Mouse (Mus musculus): ENCODE results near the gene Nalcn.
"Not testable (repeated sequence)": the region's sequence is repeated elsewhere in the genome, so short reads cannot be mapped to it uniquely, and the experiment has no call there.

Gene Nalcn

GRCm38 (mm10) chr14:123626501-123627179, at the start of gene Nalcn:
Gene Nalcn, minus strand, starts transcription at chr14:123627144.
- no peak for DNase-seq (ENCODE audit: low spot score in 2 of 2)

- DNase-seq (ENCODE audit: low spot score in 2 of 2): not testable (repeated sequence)
These were observed 44.1 kb upstream of the Nalcn start for GRCm38 (mm10) chr14:123671076-123671475.

DNA sequence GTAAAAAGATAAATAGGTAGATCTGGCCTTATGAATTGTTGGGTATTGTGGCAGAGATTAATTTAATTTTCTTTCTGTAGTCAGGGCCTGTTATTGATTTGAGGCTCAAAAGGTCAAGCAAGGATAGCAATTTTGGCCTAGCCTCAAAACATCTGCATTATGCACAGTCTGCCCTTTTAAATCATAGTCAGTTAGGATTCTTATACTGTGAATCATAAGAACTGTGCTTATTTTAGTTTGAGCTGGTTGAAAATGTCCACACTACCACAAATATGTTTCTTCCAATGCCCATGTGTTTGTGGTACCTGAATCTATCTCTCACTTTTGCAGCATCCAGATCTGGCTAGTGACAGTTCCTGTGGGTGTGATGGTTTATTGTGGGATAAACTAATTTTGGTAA, 37.5 kb upstream of the Nalcn start:
- DNase-seq (ENCODE audit: low spot score in 2 of 2): no peak

GRCm38 (mm10) chr14:123663206-123663605, 36.3 kb upstream of the Nalcn start:
- DNase-seq (ENCODE audit: low spot score in 2 of 2): no peak

GRCm38 (mm10) chr14:123662386-123662785, 35.4 kb upstream of the Nalcn start:
- no peak for DNase-seq (ENCODE audit: low spot score in 2 of 2)

DNA sequence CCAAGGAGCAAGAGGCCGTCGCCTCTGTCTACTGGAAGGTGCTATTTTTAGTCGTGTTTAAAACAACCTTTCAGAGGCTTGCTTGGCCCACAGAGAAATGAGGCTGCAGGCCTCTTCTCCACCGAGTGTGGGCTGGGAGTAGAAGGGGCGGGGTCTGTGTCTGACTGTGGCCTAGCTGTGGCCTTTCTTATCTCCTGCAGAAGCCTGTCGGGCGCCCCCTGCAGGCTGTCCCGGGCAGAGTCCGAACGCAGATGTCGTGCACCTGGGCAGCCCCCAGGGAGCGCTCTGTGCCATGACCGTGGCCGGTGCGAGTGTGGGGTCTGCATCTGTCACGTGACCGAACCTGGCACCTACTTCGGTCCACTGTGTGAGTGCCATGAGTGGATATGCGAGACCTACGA, 34.1 kb upstream of the Nalcn start:
- no peak for DNase-seq (ENCODE audit: low spot score in 2 of 2)

- no peak for DNase-seq (ENCODE audit: low spot score in 2 of 2)
These were observed 33.0 kb upstream of the Nalcn start, which contains the start of gene Itgbl1 for GRCm38 (mm10) chr14:123659921-123660385. Gene Itgbl1, plus strand, starts transcription at chr14:123659971.

DNA sequence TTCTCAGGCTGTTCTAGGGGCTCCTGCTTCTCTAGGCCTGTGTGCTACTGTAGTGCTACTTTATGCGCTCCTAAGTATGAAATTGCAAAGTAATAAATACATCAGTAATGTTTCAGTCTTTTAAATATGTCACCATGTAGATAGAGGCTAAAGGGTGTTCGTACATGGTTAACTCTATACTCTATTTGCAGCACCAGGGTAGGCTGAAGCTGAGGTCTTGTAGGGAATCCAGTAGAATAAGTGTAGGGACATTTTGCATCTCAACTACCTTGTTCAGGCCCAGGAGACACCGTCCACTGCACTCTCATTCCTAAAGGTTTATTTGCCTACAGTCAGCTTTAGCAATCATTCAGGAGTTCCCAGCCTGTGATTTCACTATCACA, 227 bp upstream of the Nalcn start:
- DNase-seq (ENCODE audit: low spot score in 2 of 2): no peak

GRCm38 (mm10) chr14:123622969-123623368, 4.0 kb downstream of the Nalcn start:
- no peak for DNase-seq (ENCODE audit: low spot score in 2 of 2)

DNA sequence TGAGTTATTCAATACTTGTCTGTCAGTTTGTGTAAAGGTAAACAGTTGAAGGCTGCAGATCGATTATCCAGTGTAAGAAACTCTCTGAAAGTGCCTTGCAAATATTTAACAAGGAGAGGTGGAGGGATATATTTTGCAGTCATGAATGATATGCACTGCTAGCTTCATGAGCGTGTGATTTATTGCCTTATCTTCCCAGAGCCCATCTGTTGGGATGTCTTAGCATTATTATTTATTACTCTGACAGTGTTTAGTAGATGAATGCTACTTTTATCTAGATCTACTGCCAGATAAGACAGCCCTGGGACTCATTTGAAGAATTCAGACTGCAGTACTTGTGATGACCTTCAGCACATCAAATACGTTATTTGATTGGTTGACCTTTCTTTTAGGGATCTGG, 31.7 kb downstream of the Nalcn start:
- no peak for DNase-seq (ENCODE audit: low spot score in 2 of 2)

GRCm38 (mm10) chr14:123587412-123587811, 39.5 kb downstream of the Nalcn start:
- DNase-seq (ENCODE audit: low spot score in 2 of 2): no peak

DNA sequence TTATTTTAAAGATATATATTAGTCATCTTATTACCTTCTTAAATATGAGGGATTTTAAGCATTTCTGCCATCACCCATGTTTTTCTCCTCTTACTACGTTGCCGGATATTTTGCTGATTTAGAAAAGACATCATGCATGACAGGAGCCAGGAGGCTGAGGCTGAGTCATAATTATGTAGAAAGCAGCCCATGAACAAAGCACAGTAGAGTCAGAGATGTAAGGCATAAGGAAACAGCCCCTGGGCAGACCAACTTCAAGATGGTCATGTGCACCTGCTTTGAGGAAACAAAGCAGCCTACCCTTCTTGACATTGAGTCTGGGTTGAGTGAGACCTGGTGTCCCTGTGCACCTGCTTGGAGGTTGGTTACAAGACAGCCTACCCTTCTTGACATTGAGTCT, 44.5 kb downstream of the Nalcn start:
- no peak for DNase-seq (ENCODE audit: low spot score in 2 of 2)

DNA sequence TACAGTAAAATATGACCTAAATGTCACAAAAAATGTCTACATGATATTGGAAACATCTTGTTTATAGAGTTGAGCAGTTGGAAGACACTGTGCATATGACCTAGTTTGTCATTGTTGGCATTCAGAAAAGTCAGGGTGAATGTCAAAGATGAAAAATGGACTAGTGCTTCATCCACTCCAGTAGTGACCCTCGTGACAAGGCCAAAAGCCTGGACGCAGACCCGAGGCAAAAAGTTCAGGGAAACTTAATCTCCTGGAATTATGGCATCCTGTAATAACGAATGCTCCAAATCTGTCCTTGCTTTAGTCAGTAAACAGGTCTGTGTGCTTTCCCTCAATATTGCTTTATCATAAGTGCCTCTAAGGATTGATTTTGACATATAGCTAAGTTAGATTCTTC, 51.6 kb downstream of the Nalcn start:
- no peak for DNase-seq (ENCODE audit: low spot score in 2 of 2)

DNA sequence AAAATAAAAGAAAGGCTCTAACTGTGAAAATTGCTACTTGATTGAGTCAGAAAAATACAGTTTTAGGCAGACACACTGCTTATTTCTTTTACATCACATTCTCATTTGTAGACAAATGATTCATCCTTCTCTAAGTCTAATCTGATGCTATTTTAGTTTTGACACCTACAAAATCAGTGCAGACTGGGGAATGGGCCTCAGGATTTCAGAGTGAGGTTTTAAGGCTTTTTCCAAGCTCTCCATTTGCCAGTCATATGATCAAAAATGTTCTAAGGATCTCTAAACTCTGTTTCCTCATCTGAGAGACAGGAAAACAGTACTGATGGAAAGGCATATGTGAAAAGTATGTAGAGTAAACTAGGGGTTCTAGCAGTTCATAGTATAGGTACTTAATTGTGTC, 52.0 kb downstream of the Nalcn start:
- DNase-seq (ENCODE audit: low spot score in 2 of 2): no peak

- DNase-seq (ENCODE audit: low spot score in 2 of 2): no peak
These were observed 60.3 kb downstream of the Nalcn start for GRCm38 (mm10) chr14:123566599-123566998.

DNA sequence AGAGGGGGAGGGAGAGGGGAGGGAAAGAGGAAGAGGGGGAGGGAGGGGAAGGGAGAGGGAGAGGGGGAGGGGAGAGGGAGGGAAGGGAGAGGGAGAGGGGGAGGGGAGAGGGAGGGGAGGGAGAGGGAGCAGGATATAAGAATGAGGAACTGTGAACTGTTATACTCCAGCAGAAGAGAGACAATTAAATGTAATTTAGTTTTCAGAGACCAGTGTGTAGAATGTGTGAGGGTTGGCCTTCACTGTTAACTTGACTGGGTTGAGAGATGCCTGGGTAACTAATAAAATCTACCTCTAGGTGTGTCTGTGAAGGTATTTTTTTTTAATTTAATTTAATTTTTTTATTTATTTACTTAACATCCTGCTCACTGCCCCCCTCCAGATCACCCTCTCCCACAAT, 71.4 kb downstream of the Nalcn start:
- DNase-seq (ENCODE audit: low spot score in 2 of 2): no peak

DNA sequence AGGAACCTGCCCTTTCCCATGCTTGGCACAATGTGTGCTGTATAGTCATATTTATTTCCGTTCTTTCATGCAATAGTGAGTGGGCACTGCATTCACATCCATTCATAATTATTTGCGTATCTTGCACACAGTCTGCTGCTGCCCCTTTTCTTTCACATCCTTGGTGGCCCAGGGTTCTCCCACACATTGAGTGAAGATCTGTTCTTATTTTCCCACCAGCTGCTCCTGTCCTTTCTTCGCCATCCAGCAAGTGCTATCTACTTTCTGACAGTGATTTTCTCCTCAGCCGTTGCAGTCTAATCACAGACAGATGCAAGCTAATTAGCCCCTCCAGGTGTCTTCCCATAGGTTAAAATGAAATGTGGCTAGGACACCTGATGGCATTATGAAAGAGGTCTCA, 72.0 kb downstream of the Nalcn start:
- DNase-seq (ENCODE audit: low spot score in 2 of 2): no peak

- no peak for DNase-seq (ENCODE audit: low spot score in 2 of 2)
These were observed 84.6 kb downstream of the Nalcn start for GRCm38 (mm10) chr14:123542362-123542761.

DNA sequence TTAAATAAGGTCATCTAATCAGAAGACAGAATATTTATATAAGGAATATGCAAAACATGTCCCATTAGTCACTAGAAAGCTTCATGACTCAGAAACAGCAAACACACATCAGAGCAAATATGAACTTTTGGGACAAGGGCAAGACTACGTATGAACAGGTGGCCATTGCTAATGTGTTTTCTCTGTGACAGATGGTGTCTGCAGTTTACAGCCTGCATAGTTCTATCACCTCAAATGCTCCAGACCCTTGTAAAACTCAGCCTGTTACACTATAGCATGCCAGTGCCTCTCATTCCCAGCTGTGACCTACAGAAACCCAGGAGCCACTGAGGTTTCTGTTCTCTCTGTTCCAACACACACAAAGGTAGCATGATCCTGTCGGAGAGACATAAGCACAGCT, 91.3 kb downstream of the Nalcn start:
- DNase-seq (ENCODE audit: low spot score in 2 of 2): no peak

GRCm38 (mm10) chr14:123533000-123533399, 93.9 kb downstream of the Nalcn start:
- DNase-seq (ENCODE audit: low spot score in 2 of 2): no peak

DNA sequence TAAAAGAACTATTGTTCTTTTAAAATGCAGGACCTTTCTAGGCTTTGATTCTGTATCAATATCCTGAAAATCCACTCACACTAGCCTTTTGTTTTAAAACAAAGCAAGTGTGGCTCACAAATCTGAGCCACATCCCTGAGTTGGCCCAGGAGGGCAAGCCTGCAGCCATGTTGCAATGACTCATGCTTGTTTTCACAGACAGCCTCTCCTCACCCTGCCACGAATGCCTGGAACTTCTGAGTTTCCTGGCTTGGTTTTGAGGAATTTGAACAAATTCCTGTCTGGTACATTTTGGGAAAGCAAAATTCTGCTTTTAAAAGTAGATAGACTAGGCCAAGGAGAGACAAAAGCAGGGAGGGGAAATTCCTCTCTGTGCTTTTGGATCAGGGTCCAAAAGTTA, 95.7 kb downstream of the Nalcn start:
- DNase-seq (ENCODE audit: low spot score in 2 of 2): no peak

DNA sequence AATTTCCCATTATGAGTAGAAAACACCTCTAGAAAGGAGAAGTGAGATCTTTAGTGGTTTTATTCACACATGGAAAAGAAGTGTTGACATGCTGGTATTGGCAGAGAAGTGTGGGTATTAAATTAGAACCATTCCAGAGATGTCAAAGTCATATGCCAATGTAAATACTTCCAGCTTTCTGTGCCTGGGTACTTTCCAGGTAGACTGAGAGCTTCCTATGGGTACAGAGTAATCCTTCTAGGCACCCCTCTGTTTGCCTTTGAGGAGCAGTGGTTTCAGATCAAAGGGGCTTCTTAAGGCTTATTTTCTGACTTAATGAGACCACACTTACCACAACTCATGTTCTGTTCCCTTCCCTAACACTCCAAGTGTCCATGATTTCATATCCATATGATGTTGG, 97.8 kb downstream of the Nalcn start:
- no peak for DNase-seq (ENCODE audit: low spot score in 2 of 2)

- DNase-seq (ENCODE audit: low spot score in 2 of 2): no peak
These were observed 113.4 kb downstream of the Nalcn start for GRCm38 (mm10) chr14:123513376-123514141.

Data from thymus, postnatal 10 days (tissue).